ENCODE assay signal across 10 mouse cellular contexts in genomic region chr2:25094785-25095108, GRCm38 (mm10). TPM values are rescaled to one million over a fixed set of nuclear protein-coding genes. Genes with fewer than 3 reads are reported as not detected.
DNase-seq lines count a peak whose midpoint lies in the region; ATAC-seq and TF ChIP-seq lines count a peak whose summit lies in the region.
"Had no signal": no experiment of that assay in that cellular context is flagged by ENCODE, and none has a peak within 500 bp of the region (broad histone marks: within the 10 kb centered on the region; RNA-seq: fewer than 3 reads in every experiment).

No protein-coding gene starts in this region.

- no peak overlapping the region for H3K4me2 ChIP-seq in forebrain, embryonic 11.5 days (ENCODE audit: low read depth, low read length, severe bottlenecking)
- no peak overlapping the region for H3K4me2 ChIP-seq in forebrain, embryonic 15.5 days (replicated peaks)
- peak overlapping the region; percentile 50 for H3K4me2 ChIP-seq in lung, embryonic 15.5 days
- H3K4me2 ChIP-seq in intestine, postnatal 0 days (replicated peaks; ENCODE audit: low read depth), result peak overlapping the region; percentile 71

- no peak for TF ChIP-seq CTCF in intestine, postnatal 0 days (IDR thresholded peaks at IDR 0.05; ENCODE audit: low read depth)
- no peak for TF ChIP-seq CTCF in small intestine, adult 2 months (IDR thresholded peaks at IDR 0.05; ENCODE audit: extremely low read depth, insufficient read length, insufficient replicate concordance, low read depth, low read length)
- TF ChIP-seq CTCF in left cerebral cortex, adult 2 months (IDR thresholded peaks at IDR 0.05), result no peak

- no peak overlapping the region for H3K4me3 ChIP-seq in forebrain, embryonic 11.5 days (ENCODE audit: low read depth, low read length)
- H3K4me3 ChIP-seq in forebrain, embryonic 15.5 days, result no peak overlapping the region
- peak overlapping the region; percentile 18 for H3K4me3 ChIP-seq in lung, embryonic 15.5 days
- peak overlapping the region; percentile 33 for H3K4me3 ChIP-seq in intestine, postnatal 0 days (ENCODE audit: low read depth, low read length)
- H3K4me3 ChIP-seq in small intestine, adult 2 months (ENCODE audit: low read depth, low read length), result peak overlapping the region; percentile 72
- no peak overlapping the region for H3K4me3 ChIP-seq in left cerebral cortex, adult 2 months

- TF ChIP-seq POLR2A in small intestine, adult 2 months (IDR thresholded peaks at IDR 0.05; ENCODE audit: low read depth, low read length), result no peak; the same call in 1 of the 2 replicates

- no peak overlapping the region for H3K9ac ChIP-seq in forebrain, embryonic 11.5 days (ENCODE audit: low read length)
- H3K9ac ChIP-seq in forebrain, embryonic 15.5 days (replicated peaks), result no peak overlapping the region
- no peak overlapping the region for H3K9ac ChIP-seq in lung, embryonic 15.5 days
- no peak overlapping the region for H3K9ac ChIP-seq in intestine, postnatal 0 days (ENCODE audit: low read depth, low read length)

- H3K4me1 ChIP-seq in forebrain, embryonic 11.5 days (replicated peaks; ENCODE audit: control insufficient read depth, insufficient read depth, low read length), result peaks cover 4% of the 10 kb centered on the region; the same call in 1 of the 2 replicates
- H3K4me1 ChIP-seq in forebrain, embryonic 15.5 days, result peaks cover 4% of the 10 kb centered on the region; the same call in 1 of the 2 replicates
- H3K4me1 ChIP-seq in lung, embryonic 15.5 days, result 0 out of 2 replicates have a peak, but pooled peaks cover 4% of the 10 kb centered on the region
- no peaks in the 10 kb centered on the region for H3K4me1 ChIP-seq in intestine, postnatal 0 days (replicated peaks; ENCODE audit: control insufficient read depth, insufficient read depth, low read length)
- peaks cover 14% of the 10 kb centered on the region; the same call in 1 of the 2 replicates for H3K4me1 ChIP-seq in small intestine, adult 2 months (ENCODE audit: control insufficient read depth, insufficient read depth, insufficient read length, low read length)

- H3K27ac ChIP-seq in forebrain, embryonic 11.5 days (ENCODE audit: low read depth, low read length), result no peak overlapping the region
- H3K27ac ChIP-seq in forebrain, embryonic 15.5 days (replicated peaks), result no peak overlapping the region
- no peak overlapping the region for H3K27ac ChIP-seq in lung, embryonic 15.5 days
- H3K27ac ChIP-seq in intestine, postnatal 0 days (ENCODE audit: low read depth, low read length), result peak overlapping the region; percentile 46; the same call in 1 of the 2 replicates
- peak overlapping the region; percentile 62 for H3K27ac ChIP-seq in small intestine, adult 2 months (ENCODE audit: insufficient read depth, low read depth, low read length)
- H3K27ac ChIP-seq in left cerebral cortex, adult 2 months, result no peak overlapping the region

- WGBS in forebrain, embryonic 11.5 days, result 42% methylated on average over 17 of the region's 17 CpGs
- WGBS in forebrain, embryonic 15.5 days, result 48% methylated on average over 17 of the region's 17 CpGs
- WGBS in lung, embryonic 15.5 days, result 24% methylated on average over 17 of the region's 17 CpGs
- WGBS in intestine, postnatal 0 days, result 39% methylated on average over 17 of the region's 17 CpGs
- WGBS in small intestine, adult 2 months, result 22% methylated on average over 17 of the region's 17 CpGs

- no peak for ATAC-seq in forebrain, embryonic 11.5 days (replicated peaks; ENCODE audit: low FRiP score)
- ATAC-seq in forebrain, embryonic 15.5 days (replicated peaks), result no peak
- 0 out of 2 replicates have a peak, but pooled peaks have one; percentile 12 for ATAC-seq in lung, embryonic 15.5 days (ENCODE audit: borderline replicate concordance, extremely low read depth, low FRiP score, low TSS enrichment)
- peak; percentile 18; the same call in 1 of the 2 replicates for ATAC-seq in intestine, postnatal 0 days

- peak; percentile 54 for DNase-seq in forebrain, embryonic 11.5 days (ENCODE audit: low spot score)
- DNase-seq in lung, postnatal 4 days, result no peak
- DNase-seq in left cerebral cortex, adult 2 months (ENCODE audit: extremely low spot score in 1 of 2, low spot score in 2 of 2), result no peak
- DNase-seq in right cerebral cortex, adult 2 months (ENCODE audit: low spot score in 2 of 2), result no peak
- DNase-seq: heart, postnatal 4 days had no signal

- intact Hi-C loops in left cerebral cortex, adult 2 months (cut with DNase I), result no loop called here

- no peaks in the 10 kb centered on the region for H3K9me3 ChIP-seq in forebrain, embryonic 11.5 days (ENCODE audit: control insufficient read depth, low read length)
- H3K9me3 ChIP-seq in forebrain, embryonic 15.5 days, result no peaks in the 10 kb centered on the region
- H3K9me3 ChIP-seq in lung, embryonic 15.5 days, result no peaks in the 10 kb centered on the region
- no peaks in the 10 kb centered on the region for H3K9me3 ChIP-seq in intestine, postnatal 0 days (ENCODE audit: control insufficient read depth)

- H3K27me3 ChIP-seq in forebrain, embryonic 11.5 days (ENCODE audit: control insufficient read depth, insufficient read depth, low read length), result no peaks in the 10 kb centered on the region; the same call in none of the 2 replicates
- H3K27me3 ChIP-seq in forebrain, embryonic 15.5 days, result no peaks in the 10 kb centered on the region
- peaks cover 4% of the 10 kb centered on the region; the same call in 1 of the 2 replicates for H3K27me3 ChIP-seq in lung, embryonic 15.5 days
- H3K27me3 ChIP-seq in intestine, postnatal 0 days (replicated peaks; ENCODE audit: control insufficient read depth, insufficient read depth, low read length), result no peaks in the 10 kb centered on the region
- no peaks in the 10 kb centered on the region for H3K27me3 ChIP-seq in small intestine, adult 2 months (ENCODE audit: control insufficient read depth, insufficient read depth, low read length)

- no peaks in the 10 kb centered on the region for H3K36me3 ChIP-seq in forebrain, embryonic 11.5 days (ENCODE audit: control insufficient read depth, insufficient read depth, low read length)
- no peaks in the 10 kb centered on the region for H3K36me3 ChIP-seq in forebrain, embryonic 15.5 days
- no peaks in the 10 kb centered on the region for H3K36me3 ChIP-seq in lung, embryonic 15.5 days
- no peaks in the 10 kb centered on the region for H3K36me3 ChIP-seq in intestine, postnatal 0 days (ENCODE audit: control insufficient read depth, insufficient read depth)
- H3K36me3 ChIP-seq in small intestine, adult 2 months (ENCODE audit: control insufficient read depth, insufficient read depth, low read length), result 0 out of 2 replicates have a peak, but pooled peaks cover 1% of the 10 kb centered on the region

RNA-seq across cellular contexts. Expression of gene Noxa1, which starts 0.2 kb away (rescaled TPM):
- polyA plus RNA-seq in forebrain, embryonic 11.5 days (2014; fragmentation: Nextera tagmentation; extraction: Ambion mirVana), result 0.31 TPM in 1 of 2 replicates, not detected in the other
- not detected in 2 replicates for polyA plus RNA-seq in forebrain, embryonic 15.5 days (2015; fragmentation: Nextera tagmentation; extraction: Ambion mirVana)
- polyA plus RNA-seq in lung, embryonic 15.5 days (2015; fragmentation: Nextera tagmentation; extraction: Ambion mirVana), result 1.0 and 1.1 TPM in 2 replicates
- polyA plus RNA-seq in intestine, postnatal 0 days (2015; fragmentation: Nextera tagmentation; extraction: Ambion mirVana), result 3.3 and 5.8 TPM in 2 replicates
- 14.1 and 15.5 TPM in 2 replicates for polyA plus RNA-seq in small intestine, adult 2 months (2012; rRNA removed)
- not detected for total RNA-seq in left cerebral cortex, adult 2 months (2021)
- total RNA-seq: heart, postnatal 4 days; left cerebral cortex, adult 8-10 months had no signal

RNA-seq across cellular contexts. Expression of gene Entpd8, which starts 14.6 kb away (rescaled TPM):
- polyA plus RNA-seq in forebrain, embryonic 11.5 days (2014; fragmentation: Nextera tagmentation; extraction: Ambion mirVana), result not detected in 2 replicates
- polyA plus RNA-seq in forebrain, embryonic 15.5 days (2015; fragmentation: Nextera tagmentation; extraction: Ambion mirVana), result not detected in 2 replicates
- polyA plus RNA-seq in lung, embryonic 15.5 days (2015; fragmentation: Nextera tagmentation; extraction: Ambion mirVana), result 0.31 and 0.52 TPM in 2 replicates
- polyA plus RNA-seq in intestine, postnatal 0 days (2015; fragmentation: Nextera tagmentation; extraction: Ambion mirVana), result 24.6 and 25.9 TPM in 2 replicates
- polyA plus RNA-seq in small intestine, adult 2 months (2012; rRNA removed), result 149 and 281 TPM in 2 replicates
- not detected for total RNA-seq in left cerebral cortex, adult 2 months (2021)
- total RNA-seq: heart, postnatal 4 days; left cerebral cortex, adult 8-10 months had no signal

RNA-seq across cellular contexts. Expression of gene Nsmf, which starts 40.6 kb away (rescaled TPM):
- polyA plus RNA-seq in forebrain, embryonic 11.5 days (2014; fragmentation: Nextera tagmentation; extraction: Ambion mirVana), result 68.0 and 81.2 TPM in 2 replicates
- 194 and 209 TPM in 2 replicates for polyA plus RNA-seq in forebrain, embryonic 15.5 days (2015; fragmentation: Nextera tagmentation; extraction: Ambion mirVana)
- 67.3 and 71.1 TPM in 2 replicates for polyA plus RNA-seq in lung, embryonic 15.5 days (2015; fragmentation: Nextera tagmentation; extraction: Ambion mirVana)
- 17.0 and 17.6 TPM in 2 replicates for polyA plus RNA-seq in intestine, postnatal 0 days (2015; fragmentation: Nextera tagmentation; extraction: Ambion mirVana)
- polyA plus RNA-seq in small intestine, adult 2 months (2012; rRNA removed), result 93.0 and 100 TPM in 2 replicates
- total RNA-seq in left cerebral cortex, adult 2 months (2021), result 100 to 1,000 TPM; 442 to 471 TPM

Comparison
In these comparisons a context has a peak if more than half of its experiments do, and no peak if none do; other contexts are left out.
1. ATAC-seq: peak in lung, embryonic 15.5 days (single experiment) and intestine, postnatal 0 days (single experiment); none in forebrain, embryonic 11.5 days (single experiment) and forebrain, embryonic 15.5 days (single experiment).
2. H3K27ac ChIP-seq: peak in intestine, postnatal 0 days (single experiment) and small intestine, adult 2 months (single experiment); none in forebrain, embryonic 11.5 days (single experiment), forebrain, embryonic 15.5 days (single experiment), lung, embryonic 15.5 days (single experiment) and left cerebral cortex, adult 2 months (single experiment).
3. H3K4me2 ChIP-seq: peak in lung, embryonic 15.5 days (single experiment) and intestine, postnatal 0 days (single experiment); none in forebrain, embryonic 11.5 days (single experiment) and forebrain, embryonic 15.5 days (single experiment).
4. H3K4me3 ChIP-seq: peak in lung, embryonic 15.5 days (single experiment), intestine, postnatal 0 days (single experiment) and small intestine, adult 2 months (single experiment); none in forebrain, embryonic 11.5 days (single experiment), forebrain, embryonic 15.5 days (single experiment) and left cerebral cortex, adult 2 months (single experiment).
5. RNA of gene Entpd8, which starts 14.6 kb away (polyA plus RNA-seq): 149 to 281 TPM in small intestine, adult 2 months and 24.6 to 25.9 TPM in intestine, postnatal 0 days; 0.31 to 0.52 TPM in lung, embryonic 15.5 days, not detected in forebrain, embryonic 11.5 days and not detected in forebrain, embryonic 15.5 days; every median in the first group is over 10 times any median in the second.